Mouse (Mus musculus): ENCODE measurements at regions not wholly inside any gene's neighbourhood (a gene's known extent, or its start where the extent isn't known, plus 50 kb on each side); places are given as distances from the start of the nearest gene placed in this dataset.

DNA sequence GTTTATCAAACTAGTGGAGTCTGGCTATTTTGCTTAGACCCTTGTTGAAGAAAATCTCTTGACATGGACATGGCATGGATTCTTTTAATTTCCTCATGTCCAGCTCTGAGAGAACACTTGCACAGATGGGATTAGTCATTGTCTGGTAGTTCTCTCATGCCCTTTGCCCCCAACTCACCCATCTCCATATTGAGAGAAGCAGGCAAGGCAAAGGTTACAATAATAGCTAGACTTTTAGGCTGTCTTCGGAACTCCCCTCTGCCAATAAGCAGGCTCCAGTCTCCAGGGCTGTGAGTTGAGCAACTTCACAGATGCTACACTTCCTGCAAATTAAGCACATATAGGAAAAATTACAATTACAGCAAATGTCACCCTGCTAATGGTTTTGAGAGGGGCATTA lies 558.0 kb upstream of the Alcam start:
- no peak for TF ChIP-seq CTCF (IDR thresholded peaks at IDR 0.05; ENCODE audit: low read depth, low read length)
- no peak for TF ChIP-seq GATA1 (IDR thresholded peaks at IDR 0.05; ENCODE audit: borderline replicate concordance, low read length)
- no peak for TF ChIP-seq GATA2 (IDR thresholded peaks at IDR 0.05; ENCODE audit: borderline replicate concordance, low read depth, low read length)
